Mouse (Mus musculus) left cerebral cortex, postnatal 14 days (tissue): ENCODE data around the gene Zmiz2. TPM values are rescaled to one million over a fixed set of nuclear protein-coding genes. Genes with fewer than 3 reads are reported as not detected.
"Not testable (repeated sequence)": the region's sequence is repeated elsewhere in the genome, so short reads cannot be mapped to it uniquely, and the experiment has no call there.

Experiments
- DNase-seq, 2 experiments: peaks; one replicate each; pipeline ENCODE4 v3.0.0; 2021 to 2022; ENCODE audit warnings: low spot score in 2 of 2, mixed read lengths in 1 of 2
- intact Hi-C: fragments of 180-260 bp; cut with DNase I; formaldehyde crosslinking; loops from one replicate; pipeline ENCODE4 v1.15.1; 2025
- total RNA-seq, 2 experiments: library from RNA; stranded (reverse); gene quantifications; 2 replicates each; pipeline ENCODE4 v1.2.3; 2021

Zmiz2 gene
- total RNA-seq, 2 experiments from 2014 or later, result 202 to 213 TPM

GRCm38 (mm10) chr11:6416405-6417034 is 27.6 kb downstream of the Zmiz2 start:
- intact Hi-C loops, result no loop called here
- peak; percentile 79 to 82 for DNase-seq

- intact Hi-C loops, result no loop called here
These were observed 28.2 kb downstream of the Zmiz2 start for GRCm38 (mm10) chr11:6417069-6417468.

GRCm38 (mm10) chr11:6417490-6417889 is 28.6 kb downstream of the Zmiz2 start:
- no peak for DNase-seq
- intact Hi-C loops, result no loop called here

More at GRCm38 (mm10) chr11:6417069-6417468, 28.2 kb downstream of the Zmiz2 start:
- DNase-seq, result no peak

- intact Hi-C loops, result no loop called here
- no peak for DNase-seq
These were observed 29.9 kb downstream of the Zmiz2 start for GRCm38 (mm10) chr11:6418751-6419150.

- intact Hi-C loops, DNase-seq: not testable (repeated sequence)
These were observed 30.3 kb downstream of the Zmiz2 start for GRCm38 (mm10) chr11:6419156-6419555.

GRCm38 (mm10) chr11:6420283-6420703 is 31.4 kb downstream of the Zmiz2 start:
- no peak for DNase-seq
- intact Hi-C loops, result no loop called here

GRCm38 (mm10) chr11:6420722-6421350 is 32.0 kb downstream of the Zmiz2 start:
- DNase-seq, result no peak
- intact Hi-C loops, result no loop called here

- intact Hi-C loops, result no loop called here
- DNase-seq, result no peak
These were observed 41.3 kb downstream of the Zmiz2 start for GRCm38 (mm10) chr11:6430186-6430585.

GRCm38 (mm10) chr11:6436442-6436841 is 47.6 kb downstream of the Zmiz2 start:
- peak in 1 of 2 experiments; percentile 34 for DNase-seq
- intact Hi-C loops, result no loop called here

GRCm38 (mm10) chr11:6437667-6438066 is 48.8 kb downstream of the Zmiz2 start:
- intact Hi-C loops, result no loop called here
- no peak for DNase-seq

- intact Hi-C loops, result no loop called here
- no peak for DNase-seq
These were observed 51.3 kb downstream of the Zmiz2 start for GRCm38 (mm10) chr11:6440171-6440570.

GRCm38 (mm10) chr11:6442566-6442965 is 53.7 kb downstream of the Zmiz2 start:
- intact Hi-C loops, result no loop called here
- no peak for DNase-seq

- intact Hi-C loops, result no loop called here
- no peak for DNase-seq
These were observed 54.2 kb downstream of the Zmiz2 start for GRCm38 (mm10) chr11:6443102-6443501.

- intact Hi-C loops, result no loop called here
- DNase-seq, result no peak
These were observed 54.8 kb downstream of the Zmiz2 start for GRCm38 (mm10) chr11:6443727-6444076.

- DNase-seq, result peak; percentile 100
- intact Hi-C loops, result no loop called here
These were observed 55.4 kb downstream of the Zmiz2 start, which contains the start of gene H2afv for GRCm38 (mm10) chr11:6444077-6444853. TSS of gene H2afv (minus strand) at chr11:6444443.

- intact Hi-C loops, result no loop called here
- DNase-seq, result no peak
These were observed 56.6 kb downstream of the Zmiz2 start for GRCm38 (mm10) chr11:6445441-6445840.

GRCm38 (mm10) chr11:6445951-6446350 is 57.1 kb downstream of the Zmiz2 start:
- intact Hi-C loops, result no loop called here
- no peak for DNase-seq

- DNase-seq, result no peak
- intact Hi-C loops, result no loop called here
These were observed 58.6 kb downstream of the Zmiz2 start for GRCm38 (mm10) chr11:6447493-6447892.

- intact Hi-C loops, DNase-seq: not testable (repeated sequence)
These were observed 59.3 kb downstream of the Zmiz2 start for GRCm38 (mm10) chr11:6448155-6448554.
